Mouse (Mus musculus): ENCODE measurements around the gene Smarcb1. TPM values are rescaled to one million over a fixed set of nuclear protein-coding genes. Genes with fewer than 3 reads are reported as not detected.

Smarcb1 gene
- polyA plus RNA-seq, 1 experiment from 2014 or later, result 150 TPM

GRCm38 (mm10) chr10:75851681-75852080 is 69.7 kb downstream of the Smarcb1 start:
- no peak overlapping the region for H3K4me2 ChIP-seq (ENCODE audit: low read depth, low read length)
- H3K9ac ChIP-seq (ENCODE audit: low read depth, low read length), result no peak overlapping the region
- no peaks in the 10 kb centered on the region for H3K27me3 ChIP-seq (replicated peaks; ENCODE audit: control insufficient read depth, insufficient read depth, low read length)
- WGBS, result 40% methylated on average over 3 of the region's 3 CpGs
- H3K4me3 ChIP-seq (ENCODE audit: low read depth, low read length), result no peak overlapping the region
- no peak overlapping the region for H3K27ac ChIP-seq (replicated peaks; ENCODE audit: low read depth, low read length)
- no peak for DNase-seq (ENCODE audit: low spot score)
- H3K36me3 ChIP-seq (ENCODE audit: control insufficient read depth, insufficient read depth, low read length), result 0 out of 2 replicates have a peak, but pooled peaks cover 1% of the 10 kb centered on the region
- H3K4me1 ChIP-seq (ENCODE audit: control insufficient read depth, insufficient read depth, low read length), result 0 out of 2 replicates have a peak, but pooled peaks cover 5% of the 10 kb centered on the region
- H3K9me3 ChIP-seq (ENCODE audit: control insufficient read depth, low read length), result no peaks in the 10 kb centered on the region
- ATAC-seq (ENCODE audit: low read depth), result no peak

GRCm38 (mm10) chr10:75851076-75851475 is 70.3 kb downstream of the Smarcb1 start:
- Histone ChIP-seq H3K9me3 (ENCODE audit: control insufficient read depth, low read length) (no peaks in the 10 kb centered on the region), H3K4me3 (ENCODE audit: low read depth, low read length) (no peak overlapping the region), H3K27ac (replicated peaks; ENCODE audit: low read depth, low read length) (peak overlapping the region; percentile 4; the same call in 1 of the 2 replicates), H3K27me3 (replicated peaks; ENCODE audit: control insufficient read depth, insufficient read depth, low read length) (no peaks in the 10 kb centered on the region), H3K4me1 (ENCODE audit: control insufficient read depth, insufficient read depth, low read length) (0 out of 2 replicates have a peak, but pooled peaks cover 5% of the 10 kb centered on the region), H3K36me3 (ENCODE audit: control insufficient read depth, insufficient read depth, low read length) (no peaks in the 10 kb centered on the region), H3K4me2 (ENCODE audit: low read depth, low read length) (no peak overlapping the region), H3K9ac (ENCODE audit: low read depth, low read length) (0 out of 2 replicates have a peak overlapping the region, but pooled peaks have one; percentile 5)
- WGBS, result 7% methylated on average over 6 of the region's 6 CpGs
- DNase-seq (ENCODE audit: low spot score), result no peak
- no peak for ATAC-seq (ENCODE audit: low read depth)

DNA sequence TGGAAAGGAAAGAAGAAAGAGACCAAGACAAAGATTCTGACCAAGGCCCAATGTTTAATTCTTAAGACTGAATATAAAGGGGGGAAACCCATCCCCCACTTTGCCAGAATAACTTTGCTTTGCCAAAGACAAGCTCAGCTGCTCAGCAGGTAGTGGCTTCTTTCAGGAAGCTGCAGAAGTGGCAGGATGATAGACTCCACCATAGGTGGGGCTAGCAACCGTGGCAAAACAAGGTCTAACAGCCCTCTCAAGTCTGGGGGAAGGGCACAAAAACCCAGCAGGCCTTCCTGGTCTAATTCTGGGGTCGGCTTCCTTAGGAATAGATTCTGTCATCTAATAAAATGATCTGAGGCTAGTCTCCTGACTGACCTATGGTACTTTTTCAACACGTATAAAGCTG is 73.0 kb downstream of the Smarcb1 start:
- WGBS, result 22% methylated on average over 3 of the region's 3 CpGs
- Histone ChIP-seq H3K27me3 (replicated peaks; ENCODE audit: control insufficient read depth, insufficient read depth, low read length) (no peaks in the 10 kb centered on the region), H3K27ac (replicated peaks; ENCODE audit: low read depth, low read length) (no peak overlapping the region), H3K9me3 (ENCODE audit: control insufficient read depth, low read length) (no peaks in the 10 kb centered on the region), H3K36me3 (ENCODE audit: control insufficient read depth, insufficient read depth, low read length) (no peaks in the 10 kb centered on the region), H3K9ac (ENCODE audit: low read depth, low read length) (no peak overlapping the region), H3K4me3 (ENCODE audit: low read depth, low read length) (no peak overlapping the region), H3K4me2 (ENCODE audit: low read depth, low read length) (no peak overlapping the region), H3K4me1 (ENCODE audit: control insufficient read depth, insufficient read depth, low read length) (0 out of 2 replicates have a peak, but pooled peaks cover 5% of the 10 kb centered on the region)
- ATAC-seq (ENCODE audit: low read depth), result no peak
- DNase-seq (ENCODE audit: low spot score), result no peak

Other genes starting within 250 kb of the Smarcb1 start
- gene Cabin1, start 157.3 kb downstream of the Smarcb1 start, polyA plus RNA-seq (2014; fragmentation: Nextera tagmentation; extraction: Ambion mirVana), result 23.5 and 36.0 TPM in 2 replicates
- 60.7 and 65.7 TPM in 2 replicates for gene Ddt, start 148.2 kb downstream of the Smarcb1 start, polyA plus RNA-seq (2014; fragmentation: Nextera tagmentation; extraction: Ambion mirVana)
- 0.51 TPM in 1 of 2 replicates, not detected in the other for gene Gm20441, start 140.7 kb downstream of the Smarcb1 start, polyA plus RNA-seq (2014; fragmentation: Nextera tagmentation; extraction: Ambion mirVana)
- 19.9 and 22.5 TPM in 2 replicates for gene Gstt3, start 140.2 kb downstream of the Smarcb1 start, polyA plus RNA-seq (2014; fragmentation: Nextera tagmentation; extraction: Ambion mirVana)
- 16.0 and 18.4 TPM in 2 replicates for gene Gstt1, start 123.0 kb downstream of the Smarcb1 start, polyA plus RNA-seq (2014; fragmentation: Nextera tagmentation; extraction: Ambion mirVana)
- gene Gstt4, start 99.1 kb downstream of the Smarcb1 start, polyA plus RNA-seq (2014; fragmentation: Nextera tagmentation; extraction: Ambion mirVana), result not detected in 2 replicates
- gene Gstt2, start 84.2 kb downstream of the Smarcb1 start, polyA plus RNA-seq (2014; fragmentation: Nextera tagmentation; extraction: Ambion mirVana), result 9.7 and 12.9 TPM in 2 replicates
- gene Mif, start 61.4 kb downstream of the Smarcb1 start, polyA plus RNA-seq (2014; fragmentation: Nextera tagmentation; extraction: Ambion mirVana), result 1,291 and 1,408 TPM in 2 replicates
- gene Derl3, start 28.2 kb downstream of the Smarcb1 start, polyA plus RNA-seq (2014; fragmentation: Nextera tagmentation; extraction: Ambion mirVana), result 1.9 and 2.1 TPM in 2 replicates
- 28.3 and 53.3 TPM in 2 replicates for gene Chchd10, start 11.5 kb upstream of the Smarcb1 start, polyA plus RNA-seq (2014; fragmentation: Nextera tagmentation; extraction: Ambion mirVana)
- gene Mmp11, start 14.9 kb upstream of the Smarcb1 start, polyA plus RNA-seq (2014; fragmentation: Nextera tagmentation; extraction: Ambion mirVana), result 53.6 and 72.3 TPM in 2 replicates
- gene Gm867, start 19.1 kb upstream of the Smarcb1 start, polyA plus RNA-seq (2014; fragmentation: Nextera tagmentation; extraction: Ambion mirVana), result 0.24 TPM in 1 of 2 replicates, not detected in the other
- gene Vpreb3, start 21.4 kb upstream of the Smarcb1 start, polyA plus RNA-seq (2014; fragmentation: Nextera tagmentation; extraction: Ambion mirVana), result 1.1 and 1.4 TPM in 2 replicates
- gene Gm5134, start 32.9 kb upstream of the Smarcb1 start, polyA plus RNA-seq (2014; fragmentation: Nextera tagmentation; extraction: Ambion mirVana), result 0.07 and 0.17 TPM in 2 replicates
- 17.8 and 18.7 TPM in 2 replicates for gene Zfp280b, start 111.0 kb upstream of the Smarcb1 start, polyA plus RNA-seq (2014; fragmentation: Nextera tagmentation; extraction: Ambion mirVana)
- not detected in 2 replicates for gene Slc5a4b, start 189.3 kb upstream of the Smarcb1 start, polyA plus RNA-seq (2014; fragmentation: Nextera tagmentation; extraction: Ambion mirVana)
- gene Slc5a4a, start 225.8 kb upstream of the Smarcb1 start, polyA plus RNA-seq (2014; fragmentation: Nextera tagmentation; extraction: Ambion mirVana), result not detected in 2 replicates